Mouse (Mus musculus): ENCODE data around the gene Phf3.
"Not testable (repeated sequence)": the region's sequence is repeated elsewhere in the genome, so short reads cannot be mapped to it uniquely, and the experiment has no call there.

Phf3 gene

GRCm38 (mm10) chr1:30815609-30816008, 58.1 kb downstream of the Phf3 start:
- peak in 1 of 2 experiments; percentile 27 for DNase-seq

GRCm38 (mm10) chr1:30814987-30815386, 58.7 kb downstream of the Phf3 start:
- no peak for DNase-seq

- no peak for DNase-seq
Observed at GRCm38 (mm10) chr1:30808101-30808699, 65.5 kb downstream of the Phf3 start.

DNA sequence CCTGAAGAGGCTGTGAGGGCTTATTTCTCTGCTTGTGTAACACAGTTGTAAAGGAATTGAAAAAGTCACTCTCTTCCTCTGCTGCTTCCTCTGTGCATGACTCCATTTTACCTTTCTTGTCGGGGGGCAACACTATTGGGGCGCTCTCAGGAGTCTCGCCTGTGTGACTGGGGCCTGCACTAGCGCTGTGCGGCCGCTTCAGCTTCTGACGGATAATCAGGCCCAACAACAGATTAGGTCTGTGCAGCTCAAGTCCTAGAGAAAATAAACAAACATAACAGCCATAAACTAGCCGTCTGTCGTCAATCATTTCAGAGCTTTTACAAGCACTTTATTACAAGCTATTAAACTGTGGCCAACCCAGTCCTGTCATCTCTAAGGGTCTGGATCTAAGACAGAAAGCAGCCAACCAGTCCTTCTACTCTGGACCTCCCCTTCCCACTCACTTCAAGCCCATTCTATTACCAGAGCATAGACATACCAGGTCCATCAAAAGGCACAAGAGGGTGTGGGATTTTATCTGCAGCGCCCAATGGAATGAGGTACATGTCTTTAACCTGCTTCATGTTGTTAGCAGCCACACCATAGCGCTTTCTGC, 67.9 kb downstream of the Phf3 start:
- no peak for DNase-seq

GRCm38 (mm10) chr1:30804919-30805318, 68.8 kb downstream of the Phf3 start:
- no peak for DNase-seq

- DNase-seq: peak; percentile 59 to 80
Observed at GRCm38 (mm10) chr1:30801911-30802310, 71.8 kb downstream of the Phf3 start.

DNA sequence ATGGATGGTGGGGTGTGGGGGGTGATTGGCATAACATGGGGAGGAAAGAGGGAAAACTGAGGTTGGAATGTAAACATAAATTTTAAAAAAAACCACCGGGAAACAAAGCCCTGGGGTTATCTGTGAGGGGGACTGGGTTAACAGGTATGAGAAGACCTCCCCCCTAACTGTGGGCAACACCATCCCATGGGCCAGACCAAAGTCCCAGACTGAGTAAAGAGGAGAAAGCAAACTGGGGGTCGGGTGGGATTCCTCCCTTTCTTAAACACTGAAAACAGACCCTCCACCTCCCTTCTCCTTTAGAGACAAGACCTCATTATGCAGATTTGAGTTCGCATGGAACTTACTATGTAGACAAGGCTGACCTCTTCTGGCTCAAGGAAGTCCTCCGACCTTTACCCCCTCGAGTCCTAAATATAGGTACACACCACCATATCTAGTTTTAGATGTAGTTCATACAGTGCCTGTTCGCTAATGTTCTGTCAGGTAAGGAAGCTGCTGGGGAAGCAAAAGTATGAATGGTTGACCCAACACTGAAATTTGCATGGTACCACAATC, 74.4 kb downstream of the Phf3 start:
- DNase-seq: no peak

DNA sequence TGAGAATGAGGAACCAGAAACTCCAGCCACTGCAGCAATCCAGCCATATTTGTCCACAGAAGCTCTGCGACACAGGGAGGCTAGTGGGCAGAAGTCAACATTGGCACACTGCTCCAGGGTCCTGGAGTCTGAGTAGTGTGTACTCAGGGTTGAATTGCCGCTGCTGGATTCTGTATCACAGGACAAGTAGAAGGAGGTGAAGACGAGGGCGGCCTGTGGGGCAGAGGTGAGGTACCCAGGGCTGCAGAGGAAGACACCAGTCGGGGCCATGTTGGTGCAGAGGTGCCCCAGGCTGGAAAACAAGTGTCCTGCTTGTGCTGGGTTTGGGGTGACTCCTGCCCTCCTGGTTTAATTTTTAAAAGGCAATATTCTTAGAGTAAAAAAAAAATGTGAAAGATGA, 79.1 kb downstream of the Phf3 start:
- DNase-seq: no peak

DNA sequence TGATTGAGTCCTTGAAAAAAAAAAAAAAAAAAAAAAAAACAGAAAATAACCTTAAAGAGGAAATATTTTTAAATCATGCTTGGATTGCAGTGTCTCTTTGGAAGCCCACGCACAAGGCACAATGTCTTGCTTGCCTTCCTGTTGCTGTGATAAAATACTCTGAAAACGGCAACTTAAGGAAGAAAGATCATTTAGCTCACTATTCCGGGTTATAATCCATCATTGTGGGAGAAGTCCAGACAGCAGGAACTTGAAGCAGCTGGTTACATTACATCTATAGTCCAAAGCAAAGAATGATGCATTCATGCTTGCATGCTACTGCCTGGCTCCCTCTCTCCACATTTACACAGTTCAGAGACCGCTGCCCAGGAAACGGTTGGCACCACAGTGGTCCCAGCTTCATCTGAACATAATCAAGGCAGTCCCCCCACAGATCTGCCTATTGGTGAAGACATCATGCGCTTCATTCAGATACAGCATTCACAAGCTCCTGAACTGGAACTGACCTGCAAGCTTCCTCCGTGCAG, 80.3 kb downstream of the Phf3 start:
- DNase-seq: no peak

DNA sequence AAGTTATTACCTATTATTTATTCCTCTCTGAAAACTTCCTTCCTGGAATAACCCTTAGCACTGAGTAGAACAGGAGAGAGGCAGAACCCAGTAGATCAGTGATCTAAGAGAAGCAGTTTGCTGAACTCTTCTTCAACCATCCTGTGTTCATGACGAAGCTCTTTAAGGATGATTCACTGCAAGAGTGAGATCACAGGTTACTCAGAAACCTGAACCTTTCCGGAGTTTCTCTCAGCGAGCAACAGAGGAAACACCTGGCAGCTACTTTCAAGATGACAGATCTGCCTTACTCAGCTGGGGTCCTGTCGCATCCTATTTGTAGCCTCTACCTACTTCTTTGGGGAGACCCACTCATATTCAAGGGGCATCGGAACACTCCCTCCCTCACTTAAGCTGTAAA, 80.8 kb downstream of the Phf3 start:
- no peak for DNase-seq

DNA sequence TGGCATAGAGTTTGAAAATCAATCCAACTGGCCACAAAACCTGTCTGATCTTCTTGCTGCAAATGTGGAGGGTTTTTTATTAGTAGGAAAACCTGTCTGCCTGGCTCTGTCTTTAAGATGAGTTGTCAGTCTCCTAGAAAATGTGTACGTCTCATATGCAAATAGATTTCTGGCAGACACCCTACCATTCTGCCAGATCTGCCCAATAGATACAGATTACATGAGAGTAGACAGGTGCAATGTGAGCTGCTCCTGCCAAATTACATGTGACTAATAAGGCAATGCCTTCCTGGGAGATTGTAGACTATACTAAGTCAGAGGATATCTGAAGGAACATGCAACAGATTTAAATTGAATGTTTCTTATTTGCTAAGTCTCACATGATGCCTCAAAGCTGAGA, 83.5 kb downstream of the Phf3 start:
- no peak for DNase-seq

- no peak for DNase-seq
Observed at GRCm38 (mm10) chr1:30789689-30790088, 84.0 kb downstream of the Phf3 start.

DNA sequence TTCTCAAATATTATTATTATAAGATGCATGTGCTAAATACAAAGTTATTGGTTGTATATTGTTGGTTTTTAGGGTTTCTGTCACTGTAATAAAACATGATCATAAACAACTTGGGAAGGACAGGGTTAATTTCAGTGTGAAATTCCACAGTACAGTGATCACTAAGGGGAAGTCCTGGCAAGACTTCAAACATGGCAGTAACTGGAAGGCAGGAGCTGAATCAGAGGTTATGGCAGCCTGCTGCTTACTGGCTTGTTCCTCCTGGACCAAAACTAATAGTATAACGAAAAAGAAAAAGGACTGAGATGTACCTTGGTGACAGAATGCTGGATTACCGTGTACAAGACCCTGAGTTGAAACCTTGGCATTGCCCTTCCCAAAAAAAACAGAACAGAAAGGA, 84.7 kb downstream of the Phf3 start:
- no peak for DNase-seq

DNA sequence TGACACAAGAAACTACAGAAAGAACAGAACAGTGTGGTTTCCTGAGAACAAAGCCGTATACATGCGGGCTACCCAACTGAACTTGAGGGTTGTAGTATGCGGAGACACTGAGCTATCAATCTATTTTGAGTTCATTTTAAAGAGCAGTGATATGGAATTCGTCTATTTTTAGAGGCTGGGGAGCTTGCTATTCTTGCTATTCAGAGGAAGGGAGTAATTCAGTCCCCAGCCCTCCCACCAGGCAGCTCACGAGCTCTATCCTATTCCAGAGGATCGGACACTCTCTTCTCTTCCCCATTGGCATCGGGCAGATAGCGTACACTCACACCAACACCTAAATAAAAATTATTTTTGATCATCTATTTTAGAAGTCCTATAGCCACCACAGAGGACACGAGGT, 87.1 kb downstream of the Phf3 start:
- no peak for DNase-seq

GRCm38 (mm10) chr1:30783741-30784140, 90.0 kb downstream of the Phf3 start:
- DNase-seq: no peak

GRCm38 (mm10) chr1:30780293-30780692, 93.4 kb downstream of the Phf3 start:
- peak in 1 of 2 experiments; percentile 77 for DNase-seq

GRCm38 (mm10) chr1:30779562-30779961, 94.2 kb downstream of the Phf3 start:
- no peak for DNase-seq

DNA sequence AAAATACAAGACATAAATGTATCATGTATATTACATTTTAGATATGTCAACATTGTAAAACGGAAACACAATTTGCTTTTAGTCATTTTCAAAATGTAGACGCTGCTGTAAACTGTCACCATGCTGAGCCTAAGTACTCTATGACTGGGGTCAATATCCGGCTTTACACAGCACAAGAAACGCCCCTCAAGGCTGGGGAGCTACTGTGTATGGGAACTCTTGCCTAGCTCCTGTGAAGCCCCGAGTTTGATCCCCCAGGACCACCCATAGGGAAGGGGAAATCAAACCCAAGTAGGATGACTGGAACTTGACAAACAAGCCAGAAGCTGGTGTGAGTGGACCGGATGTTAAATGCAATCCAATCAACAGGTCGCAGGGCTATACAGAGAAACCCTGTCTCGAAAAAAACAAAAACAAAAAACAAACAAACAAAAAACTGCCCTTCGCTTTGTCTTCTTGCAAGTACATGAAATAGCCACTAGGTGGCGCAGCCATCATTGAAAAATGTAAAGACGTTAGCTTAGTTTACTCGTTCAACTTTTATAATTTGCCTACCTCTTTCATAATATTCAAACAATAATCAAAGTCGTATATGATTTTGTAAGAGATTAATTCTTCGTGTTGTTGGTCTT, 95.2 kb downstream of the Phf3 start:
- DNase-seq: peak in 1 of 2 experiments; percentile 53

- no peak for DNase-seq
Observed at GRCm38 (mm10) chr1:30776196-30776595, 97.5 kb downstream of the Phf3 start.

DNA sequence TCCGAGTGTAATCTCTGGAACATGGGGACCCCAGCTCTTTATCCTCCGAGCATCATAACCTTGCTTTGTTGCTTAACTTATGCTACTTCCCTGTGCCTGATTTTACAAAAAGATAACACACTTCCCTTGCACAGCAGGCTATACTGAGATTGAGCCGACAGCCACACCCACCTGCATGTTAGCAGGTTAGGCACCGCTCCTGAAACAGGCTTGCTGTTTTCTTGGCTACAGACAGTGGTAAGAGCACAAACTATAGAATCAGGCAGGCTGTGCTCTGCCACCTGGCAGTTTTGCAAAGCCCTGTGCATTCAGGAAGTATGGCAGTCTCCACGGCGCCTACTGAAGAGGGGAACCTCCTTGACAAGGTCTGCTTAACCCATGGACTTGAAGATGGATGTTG, 100.1 kb downstream of the Phf3 start:
- DNase-seq: no peak

- DNase-seq: no peak
Observed at GRCm38 (mm10) chr1:30772851-30773250, 100.9 kb downstream of the Phf3 start.

DNA sequence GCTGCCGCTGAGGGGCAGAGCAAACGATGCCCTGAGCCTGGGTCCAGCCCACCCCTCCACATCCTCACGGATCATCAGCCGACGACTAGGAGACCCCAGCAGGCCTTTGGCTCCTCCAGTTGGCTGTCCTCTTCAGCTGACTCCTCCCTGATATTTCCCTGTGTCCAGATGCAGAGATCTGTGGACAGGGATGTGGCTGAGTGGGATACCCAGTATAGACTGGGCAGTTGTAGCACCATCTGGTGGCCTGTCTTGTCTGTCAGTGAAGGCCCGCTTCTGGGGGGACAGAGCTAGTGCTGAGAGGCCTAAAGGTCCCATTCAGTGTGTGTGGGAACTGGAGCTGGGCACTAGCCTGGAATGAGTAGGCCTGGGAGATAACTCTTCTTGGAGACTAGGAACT, 101.9 kb downstream of the Phf3 start:
- peak in 1 of 2 experiments; percentile 30 for DNase-seq

DNA sequence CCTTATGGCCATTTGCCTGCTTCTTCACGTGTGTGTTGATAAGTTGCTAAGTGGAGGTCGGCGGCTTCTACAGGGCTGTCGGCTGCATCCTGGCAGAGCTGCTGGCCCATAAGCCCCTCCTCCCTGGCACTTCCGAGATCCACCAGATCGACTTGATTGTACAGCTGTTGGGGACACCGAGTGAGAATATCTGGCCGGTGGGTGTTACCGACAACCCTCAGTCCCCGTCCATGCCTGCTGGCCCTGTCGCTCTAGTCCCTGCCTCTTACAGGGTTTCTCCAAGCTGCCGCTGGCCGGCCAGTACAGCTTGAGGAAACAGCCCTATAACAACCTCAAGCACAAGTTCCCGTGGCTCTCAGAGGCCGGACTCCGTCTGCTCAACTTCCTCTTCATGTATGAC, 103.1 kb downstream of the Phf3 start:
- DNase-seq: not testable (repeated sequence)

DNA sequence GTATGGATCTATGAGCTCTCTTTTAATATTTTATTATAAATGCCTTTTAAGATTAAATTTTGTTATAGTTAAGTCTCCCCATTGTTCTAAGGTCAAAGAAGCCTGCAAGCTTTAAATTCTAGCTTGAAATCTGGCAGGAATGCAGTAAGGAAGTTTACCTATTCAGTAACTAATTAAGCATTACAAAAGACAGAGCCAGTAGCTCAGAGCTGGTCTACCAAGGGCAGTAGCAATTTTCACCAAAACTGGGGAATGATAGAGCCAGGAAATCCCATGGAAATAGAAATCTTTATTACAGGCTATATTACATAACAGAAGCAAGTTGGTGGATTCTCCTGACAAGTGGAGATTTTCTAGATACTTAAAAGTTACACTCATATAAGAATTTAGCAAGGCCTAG, 116.9 kb downstream of the Phf3 start:
- DNase-seq: no peak
